Mouse (Mus musculus): ENCODE results near the gene Atf6. TPM values are rescaled to one million over a fixed set of nuclear protein-coding genes. Genes with fewer than 3 reads are reported as not detected.

The Atf6 gene
- total RNA-seq, 2 experiments from 2014 or later, result 16.3 to 18.2 TPM

GRCm38 (mm10) chr1:170679624-170680023 is 187.9 kb downstream of the Atf6 start:
- intact Hi-C loops (cut with DNase I), result no loop called here
- no peak for DNase-seq

- no peak for DNase-seq
- intact Hi-C loops (cut with DNase I), result no loop called here
These were observed 188.7 kb downstream of the Atf6 start for GRCm38 (mm10) chr1:170678861-170679260.

GRCm38 (mm10) chr1:170677681-170678080 is 189.9 kb downstream of the Atf6 start:
- intact Hi-C loops (cut with DNase I), result no loop called here
- DNase-seq, result no peak

GRCm38 (mm10) chr1:170674184-170674775 is 193.3 kb downstream of the Atf6 start:
- DNase-seq, result peak in 1 of 2 experiments; percentile 52
- intact Hi-C loops (cut with DNase I), result no loop called here

- intact Hi-C loops (cut with DNase I), result no loop called here
- no peak for DNase-seq
These were observed 202.4 kb downstream of the Atf6 start for GRCm38 (mm10) chr1:170665200-170665599.

DNA sequence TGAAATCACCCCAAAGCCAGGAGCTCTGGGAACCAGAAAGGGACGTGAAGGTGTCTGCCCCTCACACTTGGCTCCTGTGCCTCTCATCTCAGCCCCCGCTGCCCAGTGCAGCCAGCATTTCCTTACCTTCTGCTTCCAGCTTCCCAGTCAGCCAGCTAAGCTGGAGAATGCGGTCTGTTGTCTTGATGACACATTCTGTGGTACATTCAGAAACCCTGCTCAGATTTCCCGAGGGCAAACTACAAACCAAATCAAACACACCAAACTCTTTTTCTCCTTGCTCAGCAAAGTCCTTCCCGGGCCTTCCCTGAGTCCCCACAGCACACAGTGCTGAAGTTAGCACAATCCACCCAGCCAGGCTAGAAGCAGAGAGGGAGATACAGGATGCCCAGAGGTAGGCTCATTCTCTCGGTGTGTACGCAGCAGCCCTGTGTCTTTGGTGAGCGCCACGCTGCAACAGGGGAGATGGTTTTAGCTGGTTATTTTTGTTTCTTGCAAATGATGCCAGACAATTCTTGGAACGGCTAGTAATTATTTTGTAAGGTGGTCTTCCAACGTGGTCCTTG is 202.9 kb downstream of the Atf6 start:
- no peak for DNase-seq
- intact Hi-C loops (cut with DNase I), result no loop called here

GRCm38 (mm10) chr1:170659260-170659659 is 208.3 kb downstream of the Atf6 start:
- intact Hi-C loops (cut with DNase I), result no loop called here

GRCm38 (mm10) chr1:170657643-170658314 is 209.8 kb downstream of the Atf6 start:
- no peak for DNase-seq
- intact Hi-C loops (cut with DNase I), result no loop called here

More at GRCm38 (mm10) chr1:170659260-170659659, 208.3 kb downstream of the Atf6 start:
- DNase-seq, result no peak

DNA sequence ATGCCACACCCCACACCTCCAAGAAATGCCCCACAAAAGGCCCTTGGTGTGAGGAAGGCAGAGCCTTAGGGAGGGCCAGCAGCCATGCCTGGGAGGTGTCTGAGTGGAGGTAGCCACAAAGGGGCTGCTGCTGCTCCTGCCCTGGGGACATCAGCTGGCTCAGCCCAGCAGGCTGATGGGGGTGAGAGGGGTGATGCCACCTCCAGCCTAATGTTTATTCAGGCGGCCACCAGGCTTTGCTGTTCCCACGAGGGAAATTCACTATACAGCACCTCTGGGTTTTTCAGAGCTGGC is 210.4 kb downstream of the Atf6 start:
- DNase-seq, result no peak
- intact Hi-C loops (cut with DNase I), result no loop called here

DNA sequence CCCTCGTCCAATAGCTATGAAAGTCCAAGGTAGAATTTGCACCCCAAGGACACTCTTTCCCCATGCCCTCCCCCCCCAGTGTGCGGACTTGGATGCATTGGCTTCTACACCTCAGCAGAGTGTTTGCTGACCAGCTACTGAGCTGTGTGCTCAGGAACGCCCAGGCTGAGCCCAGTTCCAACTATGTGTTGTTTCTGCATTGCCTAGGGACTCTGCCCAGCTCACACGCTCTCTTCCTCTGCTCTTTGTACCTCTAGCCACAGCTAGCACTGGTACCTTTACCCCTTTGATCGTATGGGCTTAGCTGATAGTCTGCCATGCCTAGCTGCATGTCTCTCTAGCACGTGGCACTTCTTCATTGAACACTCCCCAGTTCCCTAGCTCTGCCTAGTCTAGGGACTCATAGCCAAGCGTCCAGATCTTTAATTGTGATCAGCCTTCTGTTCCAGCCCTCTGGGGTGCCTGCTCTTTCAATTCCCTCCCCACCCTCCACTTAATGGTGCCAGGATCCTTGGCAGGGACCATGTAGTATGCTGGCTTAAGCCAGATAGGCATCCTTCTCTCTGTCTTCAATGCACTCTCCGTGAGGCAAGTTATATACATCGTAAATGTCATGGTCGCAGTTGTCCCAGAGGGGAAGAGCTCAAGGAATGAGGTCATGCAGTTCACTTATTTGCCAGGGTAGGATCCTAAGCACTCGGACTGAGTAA is 210.9 kb downstream of the Atf6 start:
- DNase-seq, result no peak
- intact Hi-C loops (cut with DNase I), result no loop called here

DNA sequence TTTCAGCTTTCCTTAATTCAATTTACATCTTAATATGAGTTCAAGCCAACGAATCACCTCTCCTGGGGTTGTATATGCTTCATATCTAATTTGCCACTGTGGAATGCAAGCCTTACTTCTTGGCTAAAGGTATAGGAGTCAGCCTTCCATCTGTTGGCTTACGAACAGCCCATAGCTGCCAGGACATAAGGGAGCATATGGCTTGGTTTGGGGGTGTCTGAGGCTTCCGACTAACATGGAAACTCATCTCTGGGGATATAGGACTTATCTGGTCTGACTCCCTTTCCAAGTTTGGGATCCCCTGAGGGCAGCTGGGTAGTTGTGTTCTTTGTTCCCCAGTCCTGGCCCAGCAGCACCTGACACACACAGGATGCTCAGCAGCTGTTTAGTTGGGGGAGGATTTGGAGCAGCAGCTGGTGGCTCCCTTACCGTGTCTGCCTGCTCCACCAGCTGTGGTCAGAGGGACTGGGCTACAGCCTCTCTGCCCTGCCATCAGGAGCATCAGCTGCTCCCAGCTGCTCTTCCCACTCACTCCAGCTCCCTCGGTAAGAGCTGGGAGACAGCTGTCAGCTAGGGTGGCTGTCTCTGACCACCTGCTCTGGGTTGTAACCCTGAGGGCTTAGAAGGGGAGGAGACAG is 212.2 kb downstream of the Atf6 start:
- DNase-seq, result no peak
- intact Hi-C loops (cut with DNase I), result no loop called here

Other genes with a start within 250 kb of the Atf6 start
- gene Olfml2b, start 223.2 kb downstream of the Atf6 start, total RNA-seq (2021), result 1 to 10 TPM; 6.9 to 8.2 TPM
- under 1 TPM in 1 of 2 experiments, not detected in 1; 0.54 TPM for gene Gm26620, start 17.3 kb upstream of the Atf6 start, total RNA-seq (2021)
- 1 to 10 TPM; 3.6 to 4.1 TPM for gene Dusp12, start 17.8 kb upstream of the Atf6 start, total RNA-seq (2021)
- not detected for gene Fcrlb, start 45.2 kb upstream of the Atf6 start, total RNA-seq (2021)
- under 1 TPM in 1 of 2 experiments, not detected in 1; 0.20 TPM for gene Fcrla, start 59.8 kb upstream of the Atf6 start, total RNA-seq (2021)
- gene Fcgr2b, start 108.8 kb upstream of the Atf6 start, total RNA-seq (2021), result 1 to 10 TPM; 2.2 to 2.4 TPM
- gene Fcgr4, start 151.1 kb upstream of the Atf6 start, total RNA-seq (2021), result not detected
- gene Fcgr3, start 197.2 kb upstream of the Atf6 start, total RNA-seq (2021), result 1 to 10 TPM; 2.6 to 4.6 TPM
- under 1 TPM; 0.54 to 0.91 TPM for gene Cfap126, start 246.1 kb upstream of the Atf6 start, total RNA-seq (2021)